Mouse (Mus musculus) midbrain, embryonic 15.5 days (tissue): ENCODE measurements at regions not wholly inside any gene's neighbourhood (a gene's known extent, or its start where the extent isn't known, plus 50 kb on each side); places are given as distances from the start of the nearest gene placed in this dataset.

Experiments used
- ATAC-seq: fragments of 200-750 bp; cut with Nextera tagmentation; replicated peaks from 2 replicates; pipeline ENCODE4 v1.8.0; 2017; ENCODE audit warnings: moderate TSS enrichment
- H3K27ac ChIP-seq: fragments of 300-500 bp; sonication (generic); 2 replicates; pipeline ENCODE4 v1.5.1; 2015; ENCODE audit warnings: mild to moderate bottlenecking, inconsistent platforms
- H3K27me3 ChIP-seq: fragments of 300-500 bp; sonication (generic); replicated peaks from 2 replicates; pipeline ENCODE4 v1.6.1; 2015; ENCODE audit warnings: inconsistent platforms
- H3K36me3 ChIP-seq: fragments of 300-500 bp; sonication (generic); replicated peaks from 2 replicates; pipeline ENCODE4 v1.6.1; 2015; ENCODE audit warnings: inconsistent platforms
- H3K4me1 ChIP-seq: fragments of 300-500 bp; sonication (generic); 2 replicates; pipeline ENCODE4 v1.6.1; 2015; ENCODE audit warnings: inconsistent platforms
- H3K4me2 ChIP-seq: fragments of 300-500 bp; sonication (generic); 2 replicates; pipeline ENCODE4 v1.6.1; 2015; ENCODE audit warnings: inconsistent platforms, mild to moderate bottlenecking, moderate library complexity
- H3K4me3 ChIP-seq: fragments of 300-500 bp; sonication (generic); 2 replicates; pipeline ENCODE4 v1.5.1; 2015; ENCODE audit warnings: mild to moderate bottlenecking, inconsistent platforms
- H3K9ac ChIP-seq: fragments of 300-500 bp; sonication (generic); 2 replicates; pipeline ENCODE4 v1.6.1; 2015; ENCODE audit warnings: mild to moderate bottlenecking, inconsistent platforms
- H3K9me3 ChIP-seq: fragments of 300-500 bp; sonication (generic); 2 replicates; pipeline ENCODE4 v1.6.1; 2016; ENCODE audit warnings: inconsistent platforms
- WGBS: fragments of 180-500 bp; shearing (Covaris S2); methylation state at CpG from one replicate; pipeline ENCODE4 v1.1.7; 2015; ENCODE audit warnings: mixed read lengths; 5-methylcytosine and 5-hydroxymethylcytosine counted together

DNA sequence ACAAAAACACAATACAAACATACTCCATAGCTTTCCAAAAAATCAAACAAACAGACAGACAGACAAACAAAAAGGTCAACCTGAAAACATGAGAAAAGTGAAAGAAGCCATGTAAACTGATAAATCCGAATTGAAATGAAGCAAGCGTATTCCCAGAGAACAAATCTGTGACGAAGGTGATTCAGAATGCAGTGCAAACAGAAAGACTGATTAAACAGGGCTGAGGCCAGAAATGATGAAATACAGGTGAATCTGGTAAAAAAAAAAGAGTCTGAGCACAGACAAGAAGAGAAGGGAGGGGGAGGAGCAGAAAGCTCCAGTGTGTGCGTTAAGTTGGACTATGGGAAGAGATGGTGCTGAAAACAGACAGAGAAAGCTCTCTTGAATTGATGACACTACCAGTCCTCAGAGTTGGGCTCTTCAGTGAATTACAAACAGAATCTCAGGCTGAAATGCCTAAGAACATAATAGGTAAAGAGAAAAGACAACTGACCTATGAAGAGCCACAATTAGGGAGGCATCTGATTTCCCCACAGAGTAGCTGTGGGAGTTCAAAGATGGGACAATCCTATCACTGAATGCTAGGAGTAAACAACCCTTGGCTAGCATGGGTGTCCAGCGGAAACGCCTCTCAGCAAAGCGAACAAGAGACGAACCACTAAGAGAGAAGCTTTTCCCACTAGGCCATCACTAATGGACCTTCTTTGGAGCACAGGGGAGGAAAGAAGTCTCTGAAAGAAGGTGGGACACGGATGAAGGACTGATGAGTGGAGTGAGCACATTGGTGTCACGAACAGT is 140.3 kb upstream of the Runx1 start:
- Histone ChIP-seq H3K9me3 (no peaks in the 10 kb centered on the region), H3K9ac (no peak overlapping the region), H3K4me2 (no peak overlapping the region), H3K36me3 (no peaks in the 10 kb centered on the region), H3K4me1 (no peaks in the 10 kb centered on the region), H3K27ac (no peak overlapping the region), H3K27me3 (no peaks in the 10 kb centered on the region), H3K4me3 (no peak overlapping the region)
- no peak for ATAC-seq
- 89% methylated on average over 10 of the region's 10 CpGs for WGBS

- Histone ChIP-seq H3K9ac (no peak overlapping the region), H3K4me3 (no peak overlapping the region), H3K4me1 (no peaks in the 10 kb centered on the region), H3K4me2 (no peak overlapping the region), H3K27me3 (no peaks in the 10 kb centered on the region), H3K36me3 (no peaks in the 10 kb centered on the region), H3K9me3 (no peaks in the 10 kb centered on the region), H3K27ac (no peak overlapping the region)
- WGBS: 80% methylated on average over 3 of the region's 3 CpGs
- ATAC-seq: no peak
These were observed 139.7 kb upstream of the Runx1 start for GRCm38 (mm10) chr16:92965651-92966050.

- WGBS: 98% methylated on average over 4 of the region's 4 CpGs
- Histone ChIP-seq H3K27ac (no peak overlapping the region), H3K27me3 (no peaks in the 10 kb centered on the region), H3K4me2 (no peak overlapping the region), H3K9ac (no peak overlapping the region), H3K36me3 (no peaks in the 10 kb centered on the region), H3K4me3 (no peak overlapping the region), H3K4me1 (no peaks in the 10 kb centered on the region), H3K9me3 (no peaks in the 10 kb centered on the region)
- ATAC-seq: no peak
These were observed 137.6 kb upstream of the Runx1 start for GRCm38 (mm10) chr16:92963582-92963981.

DNA sequence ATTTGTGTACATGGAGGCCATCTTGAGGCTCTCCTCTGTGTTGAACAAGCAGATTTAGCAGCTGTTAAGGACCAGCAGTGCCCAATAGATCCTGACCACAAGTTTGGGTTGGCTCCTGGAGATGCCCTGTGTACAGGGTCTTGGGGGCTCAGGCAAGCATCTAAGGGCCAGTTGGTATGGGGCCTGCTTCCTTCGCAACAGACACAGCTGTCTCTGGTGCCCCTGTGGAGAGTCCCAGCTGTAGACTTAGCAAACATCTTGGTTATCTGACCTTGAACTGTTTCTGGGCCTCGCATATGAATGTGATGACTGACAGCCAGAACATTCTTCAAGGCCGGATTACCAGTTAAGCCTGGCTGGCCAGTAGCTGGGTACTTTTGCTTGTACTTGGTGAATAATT is 135.4 kb upstream of the Runx1 start:
- Histone ChIP-seq H3K4me2 (no peak overlapping the region), H3K9ac (no peak overlapping the region), H3K27ac (no peak overlapping the region), H3K36me3 (no peaks in the 10 kb centered on the region), H3K4me1 (no peaks in the 10 kb centered on the region), H3K4me3 (no peak overlapping the region), H3K9me3 (no peaks in the 10 kb centered on the region), H3K27me3 (no peaks in the 10 kb centered on the region)
- ATAC-seq: no peak
- WGBS: 50% methylated on average over 3 of the region's 3 CpGs

- H3K9ac ChIP-seq: no peak overlapping the region
- H3K27me3 ChIP-seq: no peaks in the 10 kb centered on the region
- H3K4me1 ChIP-seq: no peaks in the 10 kb centered on the region
- WGBS: 85% methylated on average over 7 of the region's 7 CpGs
- H3K27ac ChIP-seq: no peak overlapping the region
- H3K9me3 ChIP-seq: no peaks in the 10 kb centered on the region
- ATAC-seq: no peak
- H3K4me2 ChIP-seq: no peak overlapping the region
- no peaks in the 10 kb centered on the region for H3K36me3 ChIP-seq
- H3K4me3 ChIP-seq: no peak overlapping the region
These were observed 134.8 kb upstream of the Runx1 start for GRCm38 (mm10) chr16:92960740-92961139.

GRCm38 (mm10) chr16:92958967-92959366 is 133.0 kb upstream of the Runx1 start:
- no peak overlapping the region for H3K4me3 ChIP-seq
- no peak overlapping the region for H3K4me2 ChIP-seq
- no peak overlapping the region for H3K27ac ChIP-seq
- H3K36me3 ChIP-seq: no peaks in the 10 kb centered on the region
- no peaks in the 10 kb centered on the region for H3K4me1 ChIP-seq
- H3K9ac ChIP-seq: no peak overlapping the region
- no peaks in the 10 kb centered on the region for H3K27me3 ChIP-seq
- ATAC-seq: no peak
- 93% methylated on average over 8 of the region's 8 CpGs for WGBS
- H3K9me3 ChIP-seq: no peaks in the 10 kb centered on the region

DNA sequence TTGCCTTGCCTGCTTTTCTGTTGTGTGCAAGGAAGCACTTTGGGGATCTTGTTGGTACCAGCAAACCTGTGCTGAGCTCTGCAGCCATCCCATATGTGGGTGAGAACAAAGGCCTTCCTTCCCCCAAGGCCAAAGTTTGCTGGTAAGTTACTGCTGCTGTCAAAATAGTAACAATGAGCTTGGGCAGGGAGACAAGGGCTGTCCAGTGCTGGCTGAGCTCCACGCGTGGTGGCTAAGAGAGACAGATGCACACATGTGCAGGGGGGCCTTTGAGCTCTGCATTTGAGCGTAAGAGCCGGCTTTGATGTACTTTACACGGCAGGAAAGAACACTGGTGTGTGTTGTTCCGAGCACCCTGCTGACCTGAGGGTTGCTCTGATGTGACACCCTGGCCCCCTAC is 132.2 kb upstream of the Runx1 start:
- no peaks in the 10 kb centered on the region for H3K9me3 ChIP-seq
- no peak overlapping the region for H3K4me3 ChIP-seq
- H3K27ac ChIP-seq: no peak overlapping the region
- H3K27me3 ChIP-seq: no peaks in the 10 kb centered on the region
- no peak for ATAC-seq
- H3K4me2 ChIP-seq: no peak overlapping the region
- no peaks in the 10 kb centered on the region for H3K4me1 ChIP-seq
- H3K9ac ChIP-seq: no peak overlapping the region
- H3K36me3 ChIP-seq: no peaks in the 10 kb centered on the region
- WGBS: 71% methylated on average over 6 of the region's 6 CpGs

DNA sequence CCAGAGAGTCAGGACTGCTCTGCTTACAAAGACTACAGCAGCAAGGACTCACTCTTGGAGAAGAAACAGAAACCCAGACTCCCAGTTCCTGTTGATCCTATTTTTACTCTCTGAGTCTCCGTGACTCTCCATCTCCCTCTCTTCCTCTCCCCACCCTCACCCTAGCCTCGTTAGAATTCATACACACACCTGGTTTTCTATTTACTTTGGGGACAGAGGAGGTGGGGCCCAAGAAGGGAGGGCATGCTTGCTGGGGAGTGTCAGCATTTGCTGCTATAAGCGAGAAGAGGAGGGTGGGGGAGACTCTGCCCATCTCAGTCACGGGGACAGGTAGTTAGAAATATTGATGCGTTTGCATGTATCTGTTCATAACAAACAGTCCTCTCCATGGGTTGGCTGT is 129.6 kb upstream of the Runx1 start:
- Histone ChIP-seq H3K4me1 (no peaks in the 10 kb centered on the region), H3K4me2 (no peak overlapping the region), H3K9me3 (no peaks in the 10 kb centered on the region), H3K4me3 (no peak overlapping the region), H3K27ac (no peak overlapping the region), H3K36me3 (no peaks in the 10 kb centered on the region), H3K9ac (no peak overlapping the region), H3K27me3 (no peaks in the 10 kb centered on the region)
- ATAC-seq: no peak
- WGBS: 63% methylated on average over 5 of the region's 5 CpGs

DNA sequence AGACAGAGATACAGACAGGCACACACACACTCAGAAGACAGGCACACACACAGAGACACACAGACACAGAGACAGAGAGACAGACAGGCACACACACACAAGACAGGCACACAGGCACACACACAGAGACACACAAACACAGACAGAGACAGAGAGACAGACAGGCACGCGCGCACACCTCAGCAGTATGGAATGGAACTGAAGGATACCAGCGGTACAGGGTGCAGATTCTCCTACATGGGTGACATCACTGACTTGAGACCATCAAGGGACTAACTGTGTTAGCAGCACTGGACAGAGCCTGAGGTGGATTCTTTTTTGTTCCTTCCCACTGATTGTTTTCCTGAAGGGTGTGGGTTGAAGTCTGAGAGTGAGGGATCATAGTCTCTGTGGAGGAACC is 129.1 kb upstream of the Runx1 start:
- H3K27ac ChIP-seq: no peak overlapping the region
- no peaks in the 10 kb centered on the region for H3K36me3 ChIP-seq
- H3K4me3 ChIP-seq: no peak overlapping the region
- no peak overlapping the region for H3K4me2 ChIP-seq
- no peaks in the 10 kb centered on the region for H3K27me3 ChIP-seq
- H3K9me3 ChIP-seq: no peaks in the 10 kb centered on the region
- H3K9ac ChIP-seq: no peak overlapping the region
- ATAC-seq: no peak
- 94% methylated on average over 4 of the region's 4 CpGs for WGBS
- H3K4me1 ChIP-seq: no peaks in the 10 kb centered on the region

DNA sequence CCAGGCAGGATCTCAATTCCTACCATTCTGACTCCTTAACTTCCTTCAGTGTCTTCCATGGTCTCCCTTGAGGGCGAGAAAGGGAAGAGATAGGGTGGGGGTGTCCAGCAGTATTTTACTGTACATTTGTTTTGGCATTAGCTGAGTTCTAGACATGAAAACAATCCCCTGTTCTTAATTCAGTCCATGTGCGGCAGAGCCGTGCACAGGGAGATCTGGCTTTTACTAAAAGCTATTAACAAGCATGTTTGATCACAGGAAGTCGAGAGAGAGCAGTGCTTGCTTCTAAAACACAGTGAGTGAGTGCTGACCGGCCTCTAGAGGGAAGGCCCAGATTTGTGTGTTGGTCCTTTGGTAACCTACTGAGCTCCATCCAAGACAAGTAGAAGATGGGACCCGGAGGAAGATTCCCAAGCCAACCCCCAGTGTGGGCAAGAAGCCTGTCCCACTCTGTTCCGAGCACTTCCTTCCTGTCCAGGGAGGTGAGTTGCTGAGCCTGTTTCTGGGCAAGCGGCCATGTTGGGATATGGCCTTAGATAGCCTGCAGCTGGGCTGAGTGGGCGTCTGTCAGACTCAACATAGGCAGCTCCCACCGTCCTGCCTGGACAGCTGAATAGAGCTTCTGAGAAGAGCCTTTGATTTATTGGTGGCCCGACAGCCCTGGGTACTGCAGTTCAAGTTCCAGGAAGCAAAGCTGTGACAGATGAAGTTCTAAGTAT is 128.1 kb upstream of the Runx1 start:
- Histone ChIP-seq H3K4me1 (no peaks in the 10 kb centered on the region), H3K27me3 (no peaks in the 10 kb centered on the region), H3K27ac (no peak overlapping the region), H3K36me3 (no peaks in the 10 kb centered on the region), H3K9me3 (no peaks in the 10 kb centered on the region), H3K4me3 (no peak overlapping the region), H3K4me2 (no peak overlapping the region), H3K9ac (no peak overlapping the region)
- 81% methylated on average over 11 of the region's 11 CpGs for WGBS
- ATAC-seq: no peak

DNA sequence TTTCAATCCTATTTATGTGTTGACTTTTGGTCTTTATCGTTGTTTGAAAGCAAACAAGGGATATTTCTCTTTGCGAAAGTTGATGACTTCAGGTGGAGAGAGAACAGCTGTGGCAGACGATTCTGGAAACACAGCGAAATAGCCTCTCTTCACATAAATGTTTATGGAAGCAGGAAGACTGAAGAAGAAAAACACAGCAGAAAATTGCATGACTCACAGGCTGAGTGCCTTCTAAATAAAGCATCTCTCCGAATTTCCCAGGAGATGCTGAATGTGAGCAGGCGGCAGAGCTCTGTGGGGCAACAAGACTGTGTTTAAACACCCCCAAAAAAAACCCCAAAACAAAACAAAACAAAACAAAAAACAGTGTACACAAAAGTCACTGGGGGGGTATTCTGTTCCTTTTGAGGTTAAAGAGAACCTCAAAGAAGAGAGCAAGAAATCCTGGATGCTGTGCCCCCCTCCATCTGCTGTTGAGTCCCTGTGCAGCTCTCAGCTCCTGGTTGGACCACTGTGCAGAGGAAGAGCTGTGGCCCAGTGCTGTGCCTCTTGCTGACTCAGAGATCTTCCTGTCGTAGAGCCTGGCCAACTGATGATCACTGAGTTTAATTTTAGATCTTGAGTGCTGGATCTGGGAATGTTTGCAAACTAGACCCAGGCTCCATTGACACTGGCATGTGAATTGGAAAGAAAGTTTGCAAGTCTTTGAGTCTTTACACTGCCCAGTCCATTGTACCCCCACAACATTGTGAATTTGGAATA is 126.6 kb upstream of the Runx1 start:
- Histone ChIP-seq H3K27ac (no peak overlapping the region), H3K9me3 (no peaks in the 10 kb centered on the region), H3K27me3 (no peaks in the 10 kb centered on the region), H3K4me1 (no peaks in the 10 kb centered on the region), H3K4me3 (no peak overlapping the region), H3K36me3 (no peaks in the 10 kb centered on the region), H3K9ac (no peak overlapping the region), H3K4me2 (no peak overlapping the region)
- no peak for ATAC-seq
- WGBS: 71% methylated on average over 7 of the region's 7 CpGs

DNA sequence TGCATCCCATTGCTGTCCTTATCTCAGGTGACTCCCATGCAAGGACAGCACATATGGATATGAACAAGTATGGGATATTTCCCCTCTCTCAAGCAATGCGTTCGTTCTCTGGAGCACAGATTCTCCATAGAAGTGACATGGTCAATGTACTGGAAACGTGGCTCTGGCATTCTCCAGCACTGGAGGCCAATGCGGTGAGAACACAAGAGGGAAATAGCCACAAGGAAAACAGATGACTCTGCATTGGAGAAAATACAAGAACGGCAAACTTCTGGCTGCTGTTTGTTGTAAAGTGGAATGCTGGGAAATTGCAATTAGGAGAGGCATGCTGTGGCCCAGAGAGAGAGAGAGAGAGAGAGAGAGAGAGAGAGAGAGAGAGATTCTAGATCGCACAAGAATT is 125.6 kb upstream of the Runx1 start:
- Histone ChIP-seq H3K27me3 (no peaks in the 10 kb centered on the region), H3K4me1 (no peaks in the 10 kb centered on the region), H3K27ac (no peak overlapping the region), H3K4me3 (no peak overlapping the region), H3K4me2 (no peak overlapping the region), H3K9ac (no peak overlapping the region), H3K9me3 (no peaks in the 10 kb centered on the region), H3K36me3 (no peaks in the 10 kb centered on the region)
- no peak for ATAC-seq
- 89% methylated on average over 6 of the region's 6 CpGs for WGBS
